Mouse (Mus musculus): ENCODE results near the gene Zbtb44. TPM values are rescaled to one million over a fixed set of nuclear protein-coding genes. Genes with fewer than 3 reads are reported as not detected.

The Zbtb44 gene
- total and polyA plus RNA-seq, 3 experiments, result 4.8 to 30.6 (median 30.5) TPM

GRCm38 (mm10) chr9:31002528-31002927, 27.9 kb upstream of the Zbtb44 start:
- Histone ChIP-seq H3K4me1 (ENCODE audit: control insufficient read depth, insufficient read depth, low read length) (no peaks in the 10 kb centered on the region; the same call in 1 of the 2 replicates), H3K9ac (ENCODE audit: low read depth, low read length) (no peak overlapping the region), H3K4me3 (no peak overlapping the region), H3K79me2 (replicated peaks; ENCODE audit: control insufficient read depth, insufficient read depth, low read length) (no peaks in the 10 kb centered on the region), H3K27me3 (ENCODE audit: control insufficient read depth, insufficient read depth, low read length) (no peaks in the 10 kb centered on the region), H3K27ac (no peak overlapping the region), H3K36me3 (ENCODE audit: control insufficient read depth, insufficient read depth, low read length) (no peaks in the 10 kb centered on the region)
- DNase-seq, result no peak
- WGBS, result 79% methylated on average over 4 of the region's 4 CpGs
- TF ChIP-seq POLR2A (IDR thresholded peaks at IDR 0.05; ENCODE audit: insufficient read depth, low read depth, low read length), result no peak
- TF ChIP-seq CTCF (IDR thresholded peaks at IDR 0.05), result no peak
- no peak for TF ChIP-seq EP300 (IDR thresholded peaks at IDR 0.05; ENCODE audit: insufficient read depth, low read depth, low read length)
- intact Hi-C loops (cut with DNase I), result no loop called here

- DNase-seq, result no peak
- intact Hi-C loops (cut with DNase I), result no loop called here
- Histone ChIP-seq H3K9ac (ENCODE audit: low read depth, low read length) (no peak overlapping the region), H3K4me1 (ENCODE audit: control insufficient read depth, insufficient read depth, low read length) (no peaks in the 10 kb centered on the region), H3K27me3 (ENCODE audit: control insufficient read depth, insufficient read depth, low read length) (no peaks in the 10 kb centered on the region), H3K79me2 (replicated peaks; ENCODE audit: control insufficient read depth, insufficient read depth, low read length) (no peaks in the 10 kb centered on the region), H3K36me3 (ENCODE audit: control insufficient read depth, insufficient read depth, low read length) (no peaks in the 10 kb centered on the region), H3K27ac (no peak overlapping the region), H3K4me3 (no peak overlapping the region)
- TF ChIP-seq EP300 (IDR thresholded peaks at IDR 0.05; ENCODE audit: insufficient read depth, low read depth, low read length), result no peak
- TF ChIP-seq CTCF (IDR thresholded peaks at IDR 0.05), result no peak
- TF ChIP-seq POLR2A (IDR thresholded peaks at IDR 0.05; ENCODE audit: insufficient read depth, low read depth, low read length), result no peak
- WGBS, result 74% methylated on average over 2 of the region's 2 CpGs
Measured at GRCm38 (mm10) chr9:31009334-31009733, 21.1 kb upstream of the Zbtb44 start.

- no peak overlapping the region for H3K4me3 ChIP-seq
- WGBS, result 78% methylated on average over 3 of the region's 3 CpGs
- no peaks in the 10 kb centered on the region for H3K27me3 ChIP-seq (ENCODE audit: control insufficient read depth, insufficient read depth, low read length)
- no peak overlapping the region for H3K9ac ChIP-seq (ENCODE audit: low read depth, low read length)
- TF ChIP-seq CTCF (IDR thresholded peaks at IDR 0.05), result no peak
- H3K4me1 ChIP-seq (ENCODE audit: control insufficient read depth, insufficient read depth, low read length), result no peaks in the 10 kb centered on the region
- H3K36me3 ChIP-seq (ENCODE audit: control insufficient read depth, insufficient read depth, low read length), result no peaks in the 10 kb centered on the region
- intact Hi-C loops (cut with DNase I), result no loop called here
- no peak overlapping the region for H3K27ac ChIP-seq
- H3K79me2 ChIP-seq (replicated peaks; ENCODE audit: control insufficient read depth, insufficient read depth, low read length), result no peaks in the 10 kb centered on the region
- DNase-seq, result no peak
Measured at GRCm38 (mm10) chr9:31010040-31010439, 20.4 kb upstream of the Zbtb44 start.

- TF ChIP-seq POLR2A (IDR thresholded peaks at IDR 0.05; ENCODE audit: insufficient read depth, low read depth, low read length) (no peak), CTCF (IDR thresholded peaks at IDR 0.05) (no peak), EP300 (IDR thresholded peaks at IDR 0.05; ENCODE audit: insufficient read depth, low read depth, low read length) (no peak)
Measured at GRCm38 (mm10) chr9:31010749-31011148, 19.7 kb upstream of the Zbtb44 start.

GRCm38 (mm10) chr9:31011533-31011932, 18.9 kb upstream of the Zbtb44 start:
- no peak for TF ChIP-seq POLR2A (IDR thresholded peaks at IDR 0.05; ENCODE audit: insufficient read depth, low read depth, low read length)
- TF ChIP-seq CTCF (IDR thresholded peaks at IDR 0.05), result no peak
- no peak for TF ChIP-seq EP300 (IDR thresholded peaks at IDR 0.05; ENCODE audit: insufficient read depth, low read depth, low read length)
- H3K4me1 ChIP-seq (ENCODE audit: control insufficient read depth, insufficient read depth, low read length), result no peaks in the 10 kb centered on the region
- DNase-seq, result peak in 1 of 2 experiments; percentile 18
- H3K79me2 ChIP-seq (replicated peaks; ENCODE audit: control insufficient read depth, insufficient read depth, low read length), result no peaks in the 10 kb centered on the region
- no peaks in the 10 kb centered on the region for H3K36me3 ChIP-seq (ENCODE audit: control insufficient read depth, insufficient read depth, low read length)
- H3K27me3 ChIP-seq (ENCODE audit: control insufficient read depth, insufficient read depth, low read length), result no peaks in the 10 kb centered on the region
- 17% methylated on average over 1 of the region's 1 CpGs for WGBS
- H3K27ac ChIP-seq, result no peak overlapping the region
- intact Hi-C loops (cut with DNase I), result no loop called here
- H3K9ac ChIP-seq (ENCODE audit: low read depth, low read length), result no peak overlapping the region
- no peak overlapping the region for H3K4me3 ChIP-seq

More at GRCm38 (mm10) chr9:31010749-31011148, 19.7 kb upstream of the Zbtb44 start:
- no peak overlapping the region for H3K27ac ChIP-seq
- no peaks in the 10 kb centered on the region for H3K36me3 ChIP-seq (ENCODE audit: control insufficient read depth, insufficient read depth, low read length)
- no peaks in the 10 kb centered on the region for H3K79me2 ChIP-seq (replicated peaks; ENCODE audit: control insufficient read depth, insufficient read depth, low read length)
- no peak overlapping the region for H3K9ac ChIP-seq (ENCODE audit: low read depth, low read length)
- DNase-seq, result no peak
- intact Hi-C loops (cut with DNase I), result no loop called here
- no peak overlapping the region for H3K4me3 ChIP-seq
- WGBS, result 76% methylated on average over 3 of the region's 3 CpGs
- no peaks in the 10 kb centered on the region for H3K27me3 ChIP-seq (ENCODE audit: control insufficient read depth, insufficient read depth, low read length)
- H3K4me1 ChIP-seq (ENCODE audit: control insufficient read depth, insufficient read depth, low read length), result no peaks in the 10 kb centered on the region

- Histone ChIP-seq H3K9ac (ENCODE audit: low read depth, low read length) (no peak overlapping the region), H3K36me3 (ENCODE audit: control insufficient read depth, insufficient read depth, low read length) (no peaks in the 10 kb centered on the region), H3K4me1 (ENCODE audit: control insufficient read depth, insufficient read depth, low read length) (no peaks in the 10 kb centered on the region), H3K4me3 (no peak overlapping the region), H3K27me3 (ENCODE audit: control insufficient read depth, insufficient read depth, low read length) (no peaks in the 10 kb centered on the region), H3K79me2 (replicated peaks; ENCODE audit: control insufficient read depth, insufficient read depth, low read length) (no peaks in the 10 kb centered on the region), H3K27ac (no peak overlapping the region)
- no peak for DNase-seq
- TF ChIP-seq EP300 (IDR thresholded peaks at IDR 0.05; ENCODE audit: insufficient read depth, low read depth, low read length) (no peak), CTCF (IDR thresholded peaks at IDR 0.05) (no peak), POLR2A (IDR thresholded peaks at IDR 0.05; ENCODE audit: insufficient read depth, low read depth, low read length) (no peak)
- WGBS, result 88% methylated on average over 4 of the region's 4 CpGs
- intact Hi-C loops (cut with DNase I), result no loop called here
Measured at GRCm38 (mm10) chr9:31012674-31013073, 17.8 kb upstream of the Zbtb44 start.
